Mouse (Mus musculus) ES-E14 (cell line): ENCODE measurements at regions not wholly inside any gene's neighbourhood (a gene's known extent, or its start where the extent isn't known, plus 50 kb on each side); places are given as distances from the start of the nearest gene placed in this dataset.

Experiments
- DNase-seq: peaks from one replicate; pipeline ENCODE4 v3.0.0-alpha.2; 2013; ENCODE audit warnings: low read depth, low spot score
- H3K27ac ChIP-seq: 2 replicates; pipeline ENCODE4 v1.5.1; 2012; ENCODE audit warnings: low read depth, mild to moderate bottlenecking, low read length, moderate library complexity, mixed read lengths; ENCODE audit not compliant: poor library complexity, insufficient read depth, severe bottlenecking
- H3K36me3 ChIP-seq: 2 replicates; pipeline ENCODE4 v1.6.1; 2012; ENCODE audit warnings: mild to moderate bottlenecking, low read length, moderate library complexity, mixed read lengths; ENCODE audit not compliant: control insufficient read depth, poor library complexity, insufficient read depth, severe bottlenecking
- H3K4me1 ChIP-seq, 2 experiments: fragments of 150-350 bp in 1 of 2; sonication (generic) in 1 of 2; 2 replicates each; pipeline ENCODE4 v1.6.1; 2012; ENCODE audit warnings: low read length in 2 of 2, mild to moderate bottlenecking in 1 of 2, mixed read lengths in 1 of 2; ENCODE audit not compliant: control insufficient read depth in 2 of 2, insufficient read depth in 2 of 2, poor library complexity in 1 of 2
- H3K4me3 ChIP-seq, 2 experiments: fragments of 150-350 bp in 1 of 2; sonication (generic) in 1 of 2; 2 replicates each; pipeline ENCODE4 v1.5.1; 2012; ENCODE audit warnings: low read length in 2 of 2, low read depth in 1 of 2, mild to moderate bottlenecking in 1 of 2, mixed read lengths in 1 of 2; ENCODE audit not compliant: insufficient read depth in 1 of 2, poor library complexity in 1 of 2, severe bottlenecking in 1 of 2
- H3K9ac ChIP-seq: 2 replicates; pipeline ENCODE4 v1.6.1; 2012; ENCODE audit warnings: low read depth, mild to moderate bottlenecking, low read length, mixed read lengths; ENCODE audit not compliant: poor library complexity, insufficient read depth, severe bottlenecking
- H3K9me3 ChIP-seq: fragments of 150-350 bp; sonication (generic); 2 replicates; pipeline ENCODE4 v1.6.1; 2012; ENCODE audit warnings: low read depth, mild to moderate bottlenecking, low read length; ENCODE audit not compliant: control insufficient read depth, insufficient read depth
- CHD2 ChIP-seq: IDR thresholded peaks from 2 replicates; pipeline ENCODE4 v1.6.1; 2014; ENCODE audit warnings: mild to moderate bottlenecking, low read depth, low read length, inconsistent platforms
- HCFC1 ChIP-seq: IDR thresholded peaks from 2 replicates; pipeline ENCODE4 v1.6.1; 2012; ENCODE audit warnings: low read length, inconsistent platforms, borderline replicate concordance; ENCODE audit not compliant: insufficient read depth
- MAFK ChIP-seq: IDR thresholded peaks from 2 replicates; pipeline ENCODE4 v1.6.1; 2014; ENCODE audit warnings: mild to moderate bottlenecking, low read depth, low read length, inconsistent platforms; ENCODE audit not compliant: insufficient read depth
- ZC3H11A ChIP-seq: IDR thresholded peaks from 2 replicates; pipeline ENCODE4 v1.6.1; 2012; ENCODE audit warnings: low read depth, mild to moderate bottlenecking, inconsistent platforms, low read length, borderline replicate concordance
- ZNF384 ChIP-seq: IDR thresholded peaks from 2 replicates; pipeline ENCODE4 v1.6.1; 2012; ENCODE audit warnings: low read depth, low read length, inconsistent platforms
- in situ Hi-C, 2 experiments: fragments of 600-800 bp; cut with MboI; formaldehyde crosslinking; loops; one replicate each; pipeline ENCODE4 v1.15.1; 2025; ENCODE audit warnings: low sequenced_read_pairs in 2 of 2, inconsistent platforms in 1 of 2; ENCODE audit not compliant: unreplicated experiment in 2 of 2

DNA sequence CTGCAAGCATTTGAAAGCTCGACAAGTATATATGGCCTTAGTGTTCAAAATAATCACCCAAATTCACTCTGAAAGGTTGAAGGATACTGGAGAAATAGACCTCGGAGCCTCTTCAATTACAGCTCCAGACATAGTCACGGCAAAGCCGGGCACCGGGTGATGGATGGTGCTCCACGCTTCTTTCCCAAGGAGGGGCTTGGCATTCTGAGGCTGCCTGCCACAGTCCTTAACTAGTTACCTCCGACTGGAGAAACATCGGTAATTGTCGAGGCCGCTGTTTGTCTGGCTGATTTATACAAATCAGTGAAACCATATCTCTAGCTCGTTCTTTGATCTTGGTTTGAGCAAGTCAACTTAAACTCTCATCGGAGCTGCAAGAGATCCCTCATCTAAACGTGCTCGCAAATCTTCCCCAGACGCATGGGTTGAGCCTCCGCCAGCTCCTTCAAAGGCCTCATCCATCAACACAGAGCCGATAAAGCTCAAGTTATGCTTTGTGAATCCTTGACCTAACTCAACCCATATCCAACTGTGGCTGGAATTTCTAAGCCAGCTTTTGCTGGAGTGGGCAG lies 145.4 kb upstream of the Stx16 start:
- H3K27ac ChIP-seq, result no peak overlapping the region
- no peaks in the 10 kb centered on the region for H3K9me3 ChIP-seq
- in situ Hi-C loops, result no loop called here
- H3K9ac ChIP-seq, result no peak overlapping the region
- no peaks in the 10 kb centered on the region for H3K36me3 ChIP-seq
- no peak for DNase-seq
- no peaks in the 10 kb centered on the region for H3K4me1 ChIP-seq
- no peak for TF ChIP-seq ZC3H11A
- TF ChIP-seq ZNF384, result no peak
- TF ChIP-seq MAFK, result no peak
- no peak for TF ChIP-seq HCFC1
- TF ChIP-seq CHD2, result no peak
- no peak overlapping the region for H3K4me3 ChIP-seq

GRCm38 (mm10) chr2:173935706-173936105 lies 140.4 kb upstream of the Stx16 start:
- Histone ChIP-seq H3K4me3 (no peak overlapping the region), H3K9ac (no peak overlapping the region), H3K27ac (no peak overlapping the region), H3K36me3 (no peaks in the 10 kb centered on the region), H3K9me3 (no peaks in the 10 kb centered on the region), H3K4me1 (no peaks in the 10 kb centered on the region)
- DNase-seq, result no peak
- in situ Hi-C loops, result no loop called here
- TF ChIP-seq ZC3H11A (no peak), MAFK (no peak), CHD2 (no peak), ZNF384 (no peak), HCFC1 (no peak)

DNA sequence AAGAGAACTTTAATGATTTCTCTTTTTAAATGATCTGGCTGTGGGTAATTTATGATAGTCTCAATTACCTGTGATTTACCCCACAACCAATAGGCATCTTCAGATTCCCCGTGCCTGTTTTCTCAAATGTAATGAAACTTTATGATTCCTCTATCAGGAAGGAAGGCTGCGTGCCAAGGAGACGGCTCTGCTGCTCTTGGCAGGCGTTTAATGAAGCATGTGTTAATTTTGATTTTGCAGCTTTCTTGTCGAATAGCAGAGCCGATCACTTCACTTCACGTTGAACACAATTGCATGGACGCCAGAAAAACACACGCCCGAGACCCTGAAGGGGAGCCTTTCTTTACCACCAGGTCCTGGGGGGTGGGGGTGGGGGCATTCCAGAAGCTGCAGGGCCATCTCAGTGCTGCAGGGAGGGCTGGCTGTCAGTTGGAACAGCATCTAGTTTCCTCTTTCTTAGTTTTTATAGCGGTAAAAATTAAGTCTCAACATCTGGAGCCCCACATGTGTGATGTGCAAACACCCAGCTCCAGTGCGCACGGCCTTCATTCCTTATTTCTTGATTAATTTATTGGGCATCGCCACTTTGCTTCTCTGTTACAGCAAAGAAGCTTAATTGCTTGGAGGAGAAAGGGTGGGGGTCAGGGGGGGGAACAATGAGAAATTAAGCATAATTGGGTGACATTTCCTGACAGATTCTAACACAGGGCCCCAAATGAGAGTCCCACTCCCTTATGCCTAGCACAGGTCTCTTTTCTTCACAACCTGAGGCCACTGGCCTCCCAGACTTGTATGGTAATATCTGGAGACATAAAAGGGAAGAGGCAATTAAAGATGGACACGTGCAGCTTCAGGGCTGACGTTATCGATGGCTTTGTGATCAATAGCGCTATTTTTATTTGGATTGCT lies 138.3 kb upstream of the Stx16 start:
- no peak for TF ChIP-seq CHD2
- no peak for TF ChIP-seq HCFC1
- no peak for TF ChIP-seq ZNF384
- TF ChIP-seq MAFK, result no peak
- no peak for TF ChIP-seq ZC3H11A
- Histone ChIP-seq H3K4me3 (no peak overlapping the region), H3K27ac (no peak overlapping the region), H3K36me3 (no peaks in the 10 kb centered on the region), H3K9me3 (no peaks in the 10 kb centered on the region), H3K4me1 (no peaks in the 10 kb centered on the region), H3K9ac (no peak overlapping the region)
- in situ Hi-C loops, result no loop called here
- DNase-seq, result no peak

GRCm38 (mm10) chr2:173938440-173938787 lies 137.7 kb upstream of the Stx16 start:
- Histone ChIP-seq H3K9me3 (no peaks in the 10 kb centered on the region), H3K27ac (no peak overlapping the region), H3K36me3 (no peaks in the 10 kb centered on the region), H3K4me3 (no peak overlapping the region), H3K9ac (no peak overlapping the region), H3K4me1 (no peaks in the 10 kb centered on the region)
- TF ChIP-seq ZC3H11A (no peak), HCFC1 (no peak), MAFK (no peak), CHD2 (no peak), ZNF384 (no peak)
- DNase-seq, result no peak
- in situ Hi-C loops, result no loop called here
